Mouse (Mus musculus) limb, embryonic 11.5 days (tissue): ENCODE data around the gene Ciita. TPM values are rescaled to one million over a fixed set of nuclear protein-coding genes. Genes with fewer than 3 reads are reported as not detected.

ENCODE experiments used
- ATAC-seq: fragments of 200-750 bp; cut with Nextera tagmentation; 2 replicates; pipeline ENCODE4 v1.8.0; 2017; ENCODE audit warnings: low read depth; ENCODE audit not compliant: insufficient number of reproducible peaks, low FRiP score, low TSS enrichment
- DNase-seq: peaks from one replicate; pipeline ENCODE4 v3.0.0-alpha.2; 2015; ENCODE audit warnings: low spot score
- H3K27ac ChIP-seq: fragments of 300-500 bp; sonication (generic); replicated peaks from 2 replicates; pipeline ENCODE4 v1.5.1; 2014; ENCODE audit warnings: low read depth, mild to moderate bottlenecking, low read length
- H3K27me3 ChIP-seq: fragments of 300-500 bp; sonication (generic); 2 replicates; pipeline ENCODE4 v1.6.1; 2014; ENCODE audit warnings: mild to moderate bottlenecking, low read length, mixed read lengths; ENCODE audit not compliant: control insufficient read depth, insufficient read depth
- H3K36me3 ChIP-seq: fragments of 300-500 bp; sonication (generic); 2 replicates; pipeline ENCODE4 v1.6.1; 2014; ENCODE audit warnings: mild to moderate bottlenecking, low read length, moderate library complexity, mixed read lengths; ENCODE audit not compliant: control insufficient read depth, insufficient read depth
- H3K4me1 ChIP-seq: fragments of 300-500 bp; sonication (generic); 2 replicates; pipeline ENCODE4 v1.6.1; 2014; ENCODE audit warnings: low read length, mixed read lengths; ENCODE audit not compliant: control insufficient read depth, insufficient read depth
- H3K4me2 ChIP-seq: fragments of 300-500 bp; sonication (generic); 2 replicates; pipeline ENCODE4 v1.6.1; 2014; ENCODE audit warnings: low read depth, mild to moderate bottlenecking, moderate library complexity; ENCODE audit not compliant: severe bottlenecking
- H3K4me3 ChIP-seq: fragments of 300-500 bp; sonication (generic); 2 replicates; pipeline ENCODE4 v1.5.1; 2014; ENCODE audit warnings: low read depth, low read length
- H3K9ac ChIP-seq: fragments of 300-500 bp; sonication (generic); 2 replicates; pipeline ENCODE4 v1.6.1; 2014; ENCODE audit warnings: mild to moderate bottlenecking, low read length
- H3K9me3 ChIP-seq: fragments of 300-500 bp; sonication (generic); 2 replicates; pipeline ENCODE4 v1.6.1; 2016; ENCODE audit warnings: low read length; ENCODE audit not compliant: control insufficient read depth
- WGBS: fragments of 180-500 bp; shearing (Covaris S2); extraction: QIAGEN DNeasy Blood & Tissue Kit; methylation state at CpG from one replicate; pipeline ENCODE4 v1.1.7; 2014; 5-methylcytosine and 5-hydroxymethylcytosine counted together
- polyA plus RNA-seq: library from polyadenylated mRNA; unstranded; fragments of >200 nt; fragmentation: Nextera tagmentation; extraction: Ambion mirVana; gene quantifications from 2 replicates; pipeline ENCODE4 v1.2.1, GENCODE M21; 2014

Gene Ciita
- polyA plus RNA-seq, 1 experiment from 2014 or later, result 0.16 TPM

DNA sequence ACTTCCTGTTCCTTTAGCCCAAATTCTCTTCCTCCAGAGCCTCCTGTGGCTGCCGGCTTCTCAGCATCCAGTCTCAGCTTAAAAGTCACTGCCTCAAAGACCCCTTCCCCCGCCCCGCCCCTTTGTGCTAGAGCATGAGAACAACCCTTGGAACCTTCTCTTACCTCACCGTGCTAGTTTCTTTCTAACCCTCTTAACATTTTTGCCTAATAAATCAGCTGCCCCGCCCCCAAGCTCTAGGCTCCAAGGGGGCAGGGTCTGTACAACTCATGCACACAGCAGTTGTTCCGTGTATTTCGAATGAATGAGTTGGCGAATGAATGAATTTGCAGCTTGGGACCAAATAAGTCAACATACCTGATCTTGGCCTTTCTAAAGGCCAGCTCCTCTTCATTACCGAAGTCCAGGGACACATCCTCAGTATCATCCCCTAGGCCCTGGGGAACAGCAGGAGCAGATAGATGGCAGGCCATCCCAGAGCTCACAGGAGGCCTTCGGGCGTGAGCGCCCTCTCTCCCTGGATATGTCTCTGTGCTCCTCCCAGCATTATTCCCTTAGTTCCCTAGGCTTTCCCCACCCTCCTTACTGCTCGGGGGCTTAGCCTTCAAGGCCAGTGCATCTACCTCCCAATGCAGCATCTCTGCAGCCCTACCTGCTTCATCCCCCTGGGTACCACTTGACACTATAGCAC lies 33.1 kb upstream of the Ciita start:
- H3K27ac ChIP-seq, result 0 out of 2 replicates have a peak overlapping the region, but pooled peaks have one; percentile 2
- ATAC-seq (peak; percentile 41), DNase-seq (peak; percentile 39)
- peak overlapping the region; percentile 88 for H3K4me2 ChIP-seq
- 21% methylated on average over 13 of the region's 13 CpGs for WGBS
- no peaks in the 10 kb centered on the region for H3K36me3 ChIP-seq
- no peaks in the 10 kb centered on the region for H3K9me3 ChIP-seq
- peak overlapping the region; percentile 64 for H3K9ac ChIP-seq
- peaks cover 10% of the 10 kb centered on the region for H3K4me1 ChIP-seq
- H3K4me3 ChIP-seq, result peak overlapping the region; percentile 48
- no peaks in the 10 kb centered on the region for H3K27me3 ChIP-seq

DNA sequence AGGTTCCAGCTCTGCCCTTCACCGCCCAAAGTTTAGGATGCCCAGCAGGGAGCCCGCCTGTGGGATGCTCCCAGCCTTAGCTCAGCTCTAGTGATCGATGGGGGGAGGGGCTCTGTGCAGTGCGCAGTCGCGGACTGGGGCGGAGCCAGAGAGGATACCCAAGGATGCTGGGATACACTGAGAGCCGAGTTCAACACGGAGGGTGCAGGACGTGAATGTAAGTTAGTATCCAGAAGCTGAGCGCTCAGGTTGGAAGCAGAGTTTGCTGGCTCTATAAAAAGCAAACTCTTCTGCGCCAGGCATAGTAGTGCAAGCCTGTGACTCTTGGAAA lies 32.6 kb upstream of the Ciita start, which contains the start of gene Tvp23a:
Gene Tvp23a (minus strand): TSS at position 99 of the 331 bp plus-strand sequence.
- peak; percentile 94 for ATAC-seq
- peak within 1 kb of the TSS; percentile 88 for H3K4me2 ChIP-seq
- peak; percentile 88 for DNase-seq
- peak within 1 kb of the TSS; percentile 48 for H3K4me3 ChIP-seq
- peaks cover 10% of the 10 kb centered on the region for H3K4me1 ChIP-seq
- H3K9me3 ChIP-seq, result no peaks in the 10 kb centered on the region
- H3K36me3 ChIP-seq, result no peaks in the 10 kb centered on the region
- 0 out of 2 replicates have a peak within 1 kb of the TSS, but pooled peaks have one; percentile 2 for H3K27ac ChIP-seq
- no peaks in the 10 kb centered on the region for H3K27me3 ChIP-seq
- 2% methylated on average over 12 of the region's 12 CpGs for WGBS
- peak within 1 kb of the TSS; percentile 64 for H3K9ac ChIP-seq

DNA sequence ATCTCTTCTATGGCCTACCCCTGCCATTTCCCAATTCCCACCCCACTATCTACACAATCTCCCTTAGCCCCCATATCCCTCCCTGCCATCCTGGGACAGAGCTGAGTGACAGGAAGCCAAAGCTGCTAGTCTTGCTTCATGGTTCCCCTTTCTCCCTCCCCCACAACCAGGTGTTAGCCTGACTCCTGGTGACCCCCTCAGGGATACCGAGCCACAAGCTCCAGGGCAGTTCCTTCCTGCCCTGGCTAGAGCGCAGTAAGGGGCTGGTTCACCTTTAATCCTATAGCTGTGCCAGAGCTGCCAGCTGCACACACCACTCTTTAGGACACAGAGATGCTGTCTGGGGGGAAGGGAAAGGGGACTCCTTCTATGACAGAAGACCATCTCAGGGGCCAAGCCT lies 32.1 kb upstream of the Ciita start:
- no peaks in the 10 kb centered on the region for H3K36me3 ChIP-seq
- DNase-seq (no peak), ATAC-seq (no peak)
- no peak overlapping the region for H3K27ac ChIP-seq
- peaks cover 10% of the 10 kb centered on the region for H3K4me1 ChIP-seq
- H3K9ac ChIP-seq, result peak overlapping the region; percentile 64
- peak overlapping the region; percentile 88 for H3K4me2 ChIP-seq
- peak overlapping the region; percentile 48 for H3K4me3 ChIP-seq
- H3K9me3 ChIP-seq, result no peaks in the 10 kb centered on the region
- 38% methylated on average over 2 of the region's 2 CpGs for WGBS
- no peaks in the 10 kb centered on the region for H3K27me3 ChIP-seq

DNA sequence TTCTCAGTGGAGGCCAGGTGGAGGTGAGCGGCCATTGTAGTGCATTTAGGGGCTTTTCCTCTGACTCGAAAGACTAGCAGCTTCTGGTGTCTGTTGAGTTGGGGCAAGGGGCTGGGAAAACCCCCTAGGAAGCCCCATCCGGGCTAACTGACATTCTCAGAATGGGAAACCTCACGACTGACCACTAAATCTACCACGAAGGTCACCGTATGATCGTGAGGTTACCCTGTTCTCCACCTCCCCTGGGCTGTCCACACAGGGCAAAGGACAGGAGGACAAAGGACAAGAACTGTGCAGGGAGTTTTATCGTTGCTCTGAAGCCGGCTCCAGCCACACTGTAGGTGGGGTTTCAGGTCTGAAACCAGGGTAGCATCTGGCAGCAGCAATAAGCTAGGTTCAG lies 30.9 kb upstream of the Ciita start:
- ATAC-seq, result no peak
- Histone ChIP-seq H3K9ac (no peak overlapping the region), H3K27ac (no peak overlapping the region), H3K4me1 (peaks cover 13% of the 10 kb centered on the region), H3K4me3 (no peak overlapping the region), H3K27me3 (no peaks in the 10 kb centered on the region), H3K4me2 (no peak overlapping the region), H3K36me3 (no peaks in the 10 kb centered on the region), H3K9me3 (no peaks in the 10 kb centered on the region)
- 92% methylated on average over 9 of the region's 9 CpGs for WGBS
- no peak for DNase-seq

DNA sequence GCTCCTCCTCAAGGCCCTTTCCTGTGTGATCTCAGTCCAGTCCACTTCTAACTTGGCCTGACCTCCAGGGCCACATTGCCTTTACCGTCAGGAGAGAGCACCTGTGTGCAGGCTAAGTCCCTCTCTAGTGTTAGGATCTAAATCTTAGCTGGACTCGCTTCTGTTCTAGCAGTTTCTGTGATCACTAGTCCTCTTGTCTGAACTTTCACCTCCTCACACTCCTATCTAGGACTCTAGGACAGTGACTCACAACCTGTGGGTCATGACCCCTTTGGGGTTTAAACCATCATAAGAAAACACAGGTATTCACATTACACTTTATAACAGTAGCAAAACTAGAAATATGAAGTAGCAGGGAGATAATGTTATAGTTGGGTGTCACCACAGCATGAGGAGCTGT lies 28.0 kb upstream of the Ciita start:
- ATAC-seq (no peak), DNase-seq (no peak)
- Histone ChIP-seq H3K9me3 (no peaks in the 10 kb centered on the region), H3K4me3 (no peak overlapping the region), H3K36me3 (no peaks in the 10 kb centered on the region), H3K4me2 (no peak overlapping the region), H3K4me1 (peaks cover 24% of the 10 kb centered on the region), H3K9ac (no peak overlapping the region), H3K27me3 (no peaks in the 10 kb centered on the region), H3K27ac (no peak overlapping the region)
- WGBS, result 78% methylated on average over 2 of the region's 2 CpGs

DNA sequence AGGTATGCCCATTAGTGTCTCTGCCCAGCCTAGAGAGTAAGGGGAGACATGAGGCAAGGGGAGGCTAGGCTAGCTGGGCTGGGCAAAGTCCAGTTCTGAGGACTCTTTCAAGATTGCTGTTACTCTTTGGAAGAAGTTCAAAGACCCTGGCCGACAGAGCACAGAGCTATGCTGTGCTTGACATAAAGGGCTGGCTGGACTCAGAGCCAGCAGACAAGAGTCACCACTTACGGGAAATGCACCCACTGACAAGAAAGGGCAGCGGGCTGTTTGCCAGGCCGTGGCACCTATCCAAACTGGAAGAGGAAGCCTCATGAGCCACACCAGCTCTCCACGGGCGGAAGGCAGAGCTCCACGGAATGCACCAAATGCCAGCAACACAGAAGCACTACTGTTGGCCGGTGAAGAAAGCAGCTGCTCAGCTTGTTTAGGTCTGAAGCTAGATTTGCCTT lies 27.4 kb upstream of the Ciita start:
- no peak for DNase-seq
- no peak for ATAC-seq
- 89% methylated on average over 8 of the region's 8 CpGs for WGBS

DNA sequence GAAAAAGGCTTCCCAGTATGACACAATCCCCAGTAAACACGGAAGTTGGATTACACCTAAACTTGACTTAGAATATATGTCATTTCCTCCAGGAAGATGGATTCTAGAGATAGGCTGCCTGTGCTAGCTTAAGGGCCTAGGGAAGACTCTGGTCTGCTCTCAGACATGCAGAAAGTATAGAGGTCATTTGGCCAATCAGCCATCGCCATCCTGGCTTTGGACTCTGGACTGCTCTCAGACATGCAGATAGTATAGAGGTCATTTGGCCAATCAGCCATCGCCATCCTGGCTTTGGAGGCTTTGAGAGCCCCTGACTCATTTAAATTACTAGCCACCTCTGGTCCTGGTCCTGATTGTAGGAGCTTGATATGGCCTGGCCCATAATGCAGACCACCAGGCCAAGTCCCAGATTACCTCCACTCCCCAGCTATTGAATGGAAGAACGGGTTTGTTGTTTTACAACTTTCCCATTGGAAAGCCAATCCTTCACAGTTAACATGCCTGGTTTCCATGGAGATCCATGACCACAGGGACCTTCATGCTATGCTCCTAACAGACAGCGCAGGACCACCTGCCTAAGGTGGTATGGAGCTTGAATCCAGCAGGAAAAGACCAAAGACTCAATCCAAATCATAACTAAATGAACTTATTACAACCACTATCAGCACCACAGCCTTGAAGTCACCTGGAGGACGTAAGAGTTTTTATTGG lies 25.8 kb upstream of the Ciita start:
- H3K36me3 ChIP-seq, result no peaks in the 10 kb centered on the region
- WGBS, result 34% methylated on average over 6 of the region's 6 CpGs
- H3K27ac ChIP-seq, result peak overlapping the region; percentile 59
- no peak overlapping the region for H3K9ac ChIP-seq
- DNase-seq (no peak), ATAC-seq (peak; percentile 57)
- H3K27me3 ChIP-seq, result no peaks in the 10 kb centered on the region
- no peak overlapping the region for H3K4me3 ChIP-seq
- 0 out of 2 replicates have a peak overlapping the region, but pooled peaks have one; percentile 10 for H3K4me2 ChIP-seq
- H3K4me1 ChIP-seq, result peaks cover 19% of the 10 kb centered on the region
- H3K9me3 ChIP-seq, result no peaks in the 10 kb centered on the region

More for the DNA sequence above, 27.4 kb upstream of the Ciita start:
- H3K9ac ChIP-seq, result no peak overlapping the region
- peaks cover 23% of the 10 kb centered on the region for H3K4me1 ChIP-seq
- H3K27ac ChIP-seq, result no peak overlapping the region
- no peaks in the 10 kb centered on the region for H3K9me3 ChIP-seq
- no peaks in the 10 kb centered on the region for H3K36me3 ChIP-seq
- no peak overlapping the region for H3K4me3 ChIP-seq
- no peaks in the 10 kb centered on the region for H3K27me3 ChIP-seq
- H3K4me2 ChIP-seq, result no peak overlapping the region

DNA sequence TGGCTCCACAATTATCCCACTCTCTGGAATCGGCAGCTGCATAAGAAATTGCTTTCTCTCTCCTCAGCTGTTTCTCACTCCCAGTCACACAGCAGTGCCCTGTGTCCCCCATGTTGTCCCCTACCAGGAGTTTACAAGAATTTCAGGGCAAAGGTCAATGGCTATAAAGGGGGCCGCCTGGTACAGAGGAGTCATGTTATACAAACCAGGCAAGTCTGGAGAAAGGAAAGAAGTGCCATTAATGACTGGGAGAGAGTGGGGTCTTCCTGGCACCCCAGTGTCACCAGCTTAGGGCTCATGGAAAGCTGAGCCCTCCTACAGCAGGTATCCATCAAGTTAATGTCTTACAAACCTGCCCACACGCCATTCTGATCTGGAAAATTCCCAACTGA lies 25.3 kb upstream of the Ciita start:
- Histone ChIP-seq H3K36me3 (no peaks in the 10 kb centered on the region), H3K27me3 (no peaks in the 10 kb centered on the region), H3K4me3 (no peak overlapping the region), H3K4me1 (peaks cover 19% of the 10 kb centered on the region), H3K9me3 (no peaks in the 10 kb centered on the region), H3K9ac (no peak overlapping the region), H3K27ac (peak overlapping the region; percentile 59), H3K4me2 (0 out of 2 replicates have a peak overlapping the region, but pooled peaks have one; percentile 10)
- ATAC-seq (peak; percentile 69), DNase-seq (peak; percentile 75)
- WGBS, result 7% methylated on average over 3 of the region's 3 CpGs
